Mouse (Mus musculus) CH12F3 (cell line): ENCODE measurements around the gene Plxna4.

ENCODE experiments used
- in situ Hi-C: fragments of 300-500 bp; cut with MboI; formaldehyde crosslinking; loops from 2 replicates; pipeline ENCODE4 v1.14.3; 2020; ENCODE audit warnings: low sequenced_read_pairs

The Plxna4 gene

GRCm38 (mm10) chr6:32193046-32193445, 394.9 kb downstream of the Plxna4 start:
- in situ Hi-C loops = no loop called here

DNA sequence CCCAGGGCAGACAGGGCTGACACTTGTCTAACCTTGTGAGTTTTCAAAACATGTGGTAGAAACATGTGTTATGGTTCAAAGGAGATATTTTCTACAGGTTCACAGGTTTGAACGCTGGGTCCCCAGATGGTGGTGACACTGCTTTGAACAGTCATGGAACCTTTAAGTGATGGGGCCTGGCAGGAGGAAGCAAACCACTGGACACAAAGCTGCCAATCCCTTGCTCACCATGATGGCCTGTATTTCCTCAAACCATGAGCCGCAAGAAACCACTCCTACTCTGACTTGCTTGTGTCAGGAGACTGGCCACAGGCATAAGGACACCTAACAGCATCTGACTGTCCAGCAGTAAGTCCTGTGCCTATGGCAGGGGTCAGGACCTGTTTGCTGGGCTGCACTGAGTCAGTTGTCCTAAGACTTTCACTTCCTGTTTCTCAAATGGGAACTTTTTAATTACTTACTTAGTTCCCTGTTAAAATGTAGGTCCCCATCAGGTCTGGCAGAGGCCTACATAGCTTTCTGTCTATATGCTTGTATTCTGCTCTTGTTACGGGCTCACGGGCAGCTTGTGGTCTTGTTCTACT, 403.5 kb downstream of the Plxna4 start:
- in situ Hi-C loops = no loop called here

DNA sequence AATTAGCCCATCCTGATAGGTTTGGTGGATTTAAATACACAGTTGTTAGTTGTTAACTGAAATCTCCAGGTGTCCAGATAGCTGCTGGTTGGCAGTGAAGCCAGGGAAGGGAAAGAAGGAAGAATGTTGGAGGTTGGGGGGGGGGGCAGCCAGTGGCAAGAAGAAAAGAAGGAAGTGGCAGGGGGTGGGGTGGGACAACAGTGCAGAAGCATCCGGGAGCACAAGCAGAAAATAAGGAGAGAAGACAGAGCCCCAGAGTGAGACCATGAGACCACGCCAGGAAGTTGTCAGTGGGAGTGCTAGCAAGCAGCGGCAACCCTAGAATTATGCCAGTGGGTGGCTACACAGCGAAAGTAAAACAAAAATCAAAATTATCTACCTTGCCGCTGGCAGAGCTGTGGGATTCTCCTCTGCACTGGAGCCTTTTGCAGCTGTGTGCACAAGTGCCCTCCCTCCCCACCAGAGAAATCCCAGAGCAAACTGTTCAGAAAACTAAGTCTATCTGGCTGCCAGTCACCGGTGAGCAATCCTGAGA, 404.3 kb downstream of the Plxna4 start:
- in situ Hi-C loops = no loop called here

- in situ Hi-C loops = no loop called here
These were observed 408.0 kb downstream of the Plxna4 start for GRCm38 (mm10) chr6:32180012-32180358.

DNA sequence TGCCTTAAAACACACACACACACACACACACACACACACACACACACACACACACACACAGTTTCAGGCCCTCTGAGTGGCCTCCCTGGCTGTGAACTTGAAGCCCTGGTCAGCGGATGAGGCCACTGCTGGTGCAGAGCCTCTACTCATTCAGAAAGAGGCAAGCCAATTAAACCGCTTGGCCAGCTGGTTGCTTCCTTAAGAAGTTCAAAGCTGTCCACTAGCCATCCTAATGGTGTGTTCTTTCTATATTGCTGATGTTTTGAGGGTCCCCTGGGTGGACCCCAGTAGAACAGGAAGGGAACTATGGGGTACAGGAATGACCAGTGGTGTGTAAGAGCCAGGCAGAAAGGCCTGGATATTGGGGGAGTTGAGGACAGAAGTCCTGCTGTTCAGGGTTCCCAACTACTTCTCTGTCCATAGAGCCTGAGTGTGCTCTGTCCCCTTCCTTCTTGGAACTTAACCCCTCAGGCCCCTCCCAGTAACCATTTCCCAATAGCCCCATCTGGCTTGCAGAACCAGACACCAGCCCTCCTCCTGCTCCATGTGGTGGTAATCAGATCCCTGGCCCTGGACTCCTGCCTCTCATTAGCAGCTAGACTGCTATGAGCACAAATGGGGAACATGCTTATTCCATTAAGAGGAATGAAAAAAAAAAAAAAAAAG, 408.5 kb downstream of the Plxna4 start:
- in situ Hi-C loops = no loop called here

DNA sequence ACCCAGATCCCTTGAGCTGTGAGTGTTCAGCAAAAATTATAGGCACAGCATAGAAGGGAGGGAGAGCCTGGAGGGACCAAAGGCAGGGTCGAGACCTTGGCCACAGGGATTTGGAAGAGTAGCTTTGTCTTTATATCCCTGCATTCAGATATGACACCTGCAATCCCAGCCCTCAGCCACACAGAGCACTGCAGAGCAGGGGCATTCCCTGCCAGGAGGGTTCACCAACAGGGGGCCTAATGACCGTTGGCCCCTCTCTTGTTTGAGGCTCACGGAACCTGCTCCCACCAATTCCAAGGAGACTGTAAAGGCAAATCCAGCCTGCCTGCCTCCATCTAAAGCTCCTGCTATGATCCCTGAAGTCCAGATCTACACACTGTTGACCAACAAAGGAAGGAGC, 410.1 kb downstream of the Plxna4 start:
- in situ Hi-C loops = no loop called here

DNA sequence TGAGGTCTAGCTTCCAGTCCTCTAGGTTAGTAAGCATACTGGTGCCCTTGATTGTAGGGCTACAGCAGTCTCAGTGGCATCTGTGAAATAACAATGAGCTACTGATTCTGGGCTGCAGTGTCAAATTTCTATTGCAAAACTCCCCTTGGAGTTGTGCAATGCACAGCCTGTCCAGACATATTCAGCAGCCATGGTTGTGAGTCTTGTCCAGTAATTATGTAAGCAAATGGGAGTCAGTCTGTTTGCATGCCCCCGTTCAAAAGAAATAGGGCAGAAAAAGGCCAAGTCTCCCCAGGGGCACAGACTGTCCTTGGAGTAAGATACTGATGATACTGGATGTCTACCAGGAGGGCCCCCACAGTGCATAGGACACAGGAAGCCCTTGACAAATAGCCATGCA, 420.3 kb downstream of the Plxna4 start:
- in situ Hi-C loops = no loop called here

- in situ Hi-C loops = no loop called here
These were observed 427.6 kb downstream of the Plxna4 start for GRCm38 (mm10) chr6:32160370-32160769.

DNA sequence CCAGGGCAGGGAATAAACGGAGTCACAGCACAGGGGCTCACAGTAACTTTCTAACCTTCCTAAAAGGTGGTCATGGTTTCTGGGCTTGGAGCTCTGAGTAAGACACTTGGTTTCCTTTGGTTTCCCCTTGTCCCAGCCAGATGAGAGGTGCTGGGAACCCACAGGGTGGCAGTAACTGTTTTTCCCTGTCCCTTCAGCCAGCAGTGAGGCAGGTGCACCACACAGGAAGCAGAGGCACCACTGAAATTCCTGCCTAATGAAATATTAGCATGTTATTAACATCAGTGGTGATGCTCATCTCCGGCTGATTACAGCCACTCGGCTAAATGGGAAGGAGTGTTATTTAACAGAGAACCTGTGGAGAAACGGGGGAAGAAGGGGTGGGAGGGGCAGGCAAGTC, 428.1 kb downstream of the Plxna4 start:
- in situ Hi-C loops = no loop called here

DNA sequence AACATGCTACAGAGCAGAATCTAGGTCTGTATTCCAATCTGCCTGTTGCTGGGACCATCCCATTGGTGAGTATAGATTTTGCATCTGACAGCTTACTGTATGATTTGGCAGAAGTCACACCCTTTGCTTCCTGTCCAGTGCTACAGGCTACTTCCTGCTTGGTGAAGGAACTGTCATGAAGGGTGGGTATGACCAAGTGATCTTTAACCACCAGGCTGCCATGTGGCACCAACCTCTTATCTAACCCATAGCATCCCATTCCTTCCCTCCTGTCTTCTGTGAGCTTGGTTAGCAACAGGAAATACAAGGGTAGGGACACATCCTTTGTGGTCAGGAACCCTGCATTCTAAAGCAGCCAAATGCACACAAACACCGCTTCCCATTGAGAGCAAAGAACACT, 429.6 kb downstream of the Plxna4 start:
- in situ Hi-C loops = no loop called here

DNA sequence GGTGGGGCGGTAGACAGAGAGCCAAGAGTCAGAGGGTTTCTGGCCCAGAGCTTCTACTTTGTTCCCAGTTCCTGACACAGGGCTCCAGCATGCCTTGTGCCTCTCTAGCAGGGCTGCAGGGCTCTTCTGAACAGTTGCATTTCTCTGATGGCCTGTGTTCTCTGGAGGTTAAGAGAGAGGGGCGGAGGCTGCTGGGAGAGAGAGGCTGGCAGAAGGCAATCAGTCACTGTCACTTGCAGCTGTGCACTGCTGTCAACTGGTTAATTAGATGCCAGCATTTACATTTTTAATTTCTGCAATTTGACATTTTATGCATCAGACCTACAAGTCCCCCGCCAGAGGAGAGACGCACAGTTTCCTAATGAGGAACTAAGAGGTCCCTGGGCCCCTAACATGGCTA, 434.8 kb downstream of the Plxna4 start:
- in situ Hi-C loops = no loop called here

GRCm38 (mm10) chr6:32150836-32151235, 437.2 kb downstream of the Plxna4 start:
- in situ Hi-C loops = no loop called here

GRCm38 (mm10) chr6:32144771-32145170, 443.2 kb downstream of the Plxna4 start:
- in situ Hi-C loops = no loop called here

- in situ Hi-C loops = no loop called here
These were observed 448.5 kb downstream of the Plxna4 start for GRCm38 (mm10) chr6:32139537-32139936.

- in situ Hi-C loops = no loop called here
These were observed 461.1 kb downstream of the Plxna4 start for GRCm38 (mm10) chr6:32126914-32127313.

DNA sequence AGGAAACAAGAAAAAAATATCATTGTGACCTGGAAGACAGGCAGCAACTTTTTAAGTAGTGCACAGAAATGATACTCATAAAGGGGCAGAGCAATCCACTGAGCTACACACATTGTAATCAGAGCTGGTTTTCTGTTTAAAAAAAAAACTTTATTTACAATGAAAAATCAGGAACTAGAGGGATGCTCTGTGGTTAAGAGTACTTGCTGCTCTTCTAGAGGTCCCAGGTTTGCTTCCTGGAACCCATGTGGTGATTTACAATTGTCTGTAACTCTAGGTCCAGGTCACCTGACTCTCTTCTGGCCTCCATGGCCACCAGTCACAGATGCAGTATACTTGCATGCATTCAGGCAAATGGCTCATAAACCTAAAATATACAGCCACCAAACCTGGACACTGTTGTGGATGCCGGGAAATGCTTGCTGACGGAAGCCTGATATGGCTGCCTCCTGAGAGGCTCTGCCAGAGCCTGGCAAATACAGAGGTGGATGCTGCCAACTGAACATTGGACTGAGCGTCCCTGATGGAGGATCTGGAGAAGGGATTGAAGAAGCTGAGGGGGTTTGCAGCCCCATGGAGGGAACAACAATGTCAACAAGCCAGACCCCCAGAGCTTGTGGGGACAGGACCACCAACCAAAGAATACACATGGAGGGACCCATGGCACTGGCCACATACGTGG, 465.3 kb downstream of the Plxna4 start:
- in situ Hi-C loops = no loop called here

GRCm38 (mm10) chr6:32120931-32121330, 467.1 kb downstream of the Plxna4 start:
- in situ Hi-C loops = no loop called here

DNA sequence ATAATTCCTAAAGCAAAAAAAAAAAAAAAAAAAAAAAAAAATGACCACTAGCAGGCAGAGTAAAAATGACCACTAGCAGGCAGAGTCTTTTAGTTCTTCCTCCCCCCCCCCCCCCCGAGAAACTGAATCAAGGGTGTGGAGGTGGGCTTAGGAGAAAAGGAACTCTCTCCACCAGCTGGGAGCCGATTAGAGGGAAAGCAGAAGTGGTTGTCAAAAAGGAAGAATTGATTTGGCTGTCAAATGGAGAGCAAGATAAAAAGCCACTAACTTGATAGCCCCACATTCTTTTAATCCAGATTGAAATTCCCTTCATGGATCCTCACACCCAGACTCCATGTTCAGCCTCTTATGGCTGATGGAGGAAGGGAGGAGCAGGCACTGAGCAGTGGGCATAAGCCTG, 478.8 kb downstream of the Plxna4 start:
- in situ Hi-C loops = no loop called here

DNA sequence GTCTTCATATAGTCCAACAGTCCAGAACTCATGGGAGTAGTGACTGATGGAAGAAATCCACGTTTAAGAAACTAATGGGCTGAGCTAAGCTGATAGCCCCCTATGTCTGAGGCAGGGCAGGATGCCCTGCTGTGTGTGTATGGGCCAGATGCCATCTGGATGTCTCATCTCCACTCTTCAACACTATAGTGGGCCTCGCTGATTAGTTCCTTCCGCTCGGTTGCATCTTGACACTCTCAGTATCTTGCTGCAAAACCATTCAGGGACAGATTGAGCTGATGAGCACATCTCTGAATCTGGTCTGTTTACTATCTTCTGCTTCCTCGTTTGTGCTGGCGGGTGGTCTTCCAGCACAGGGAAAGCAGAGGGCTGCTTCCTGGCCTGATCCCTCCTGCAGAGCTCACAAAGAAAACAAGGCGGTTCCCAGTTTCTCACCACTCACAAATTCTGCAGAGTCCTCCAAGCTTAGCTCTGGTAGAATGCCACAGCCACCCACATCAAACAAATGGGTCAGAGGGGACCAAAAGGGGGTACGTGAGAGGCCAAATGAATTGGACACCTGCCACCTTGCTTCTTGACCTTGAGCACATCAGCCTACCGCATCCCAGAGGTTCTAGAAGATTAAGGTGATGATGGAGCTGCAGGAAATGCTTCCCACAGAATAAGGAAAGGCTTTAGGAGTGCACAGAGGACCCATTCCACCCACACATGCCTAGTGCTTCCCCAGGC, 482.3 kb downstream of the Plxna4 start:
- in situ Hi-C loops = no loop called here
